Mouse (Mus musculus) left cerebral cortex, postnatal 4 days (tissue): ENCODE measurements at regions not wholly inside any gene's neighbourhood (a gene's known extent, or its start where the extent isn't known, plus 50 kb on each side); places are given as distances from the start of the nearest gene placed in this dataset. TPM values are rescaled to one million over a fixed set of nuclear protein-coding genes. Genes with fewer than 3 reads are reported as not detected.

Experiments used
- DNase-seq: peaks from one replicate; pipeline ENCODE4 v3.0.0-alpha.2; 2022
- intact Hi-C: fragments of 180-260 bp; cut with DNase I; formaldehyde crosslinking; loops from one replicate; pipeline ENCODE4 v1.15.1; 2025
- microRNA-seq: library from miRNA; unstranded; fragments of <30 nt; microRNA quantifications from one replicate; pipeline ENCODE4 v1.2.0, GENCODE M21; 2022

GRCm38 (mm10) chr4:93467998-93468397 lies 132.7 kb upstream of the Tusc1 start:
- DNase-seq, result no peak
- intact Hi-C loops, result no loop called here

GRCm38 (mm10) chr4:93467424-93467823 lies 132.1 kb upstream of the Tusc1 start:
- intact Hi-C loops, result no loop called here
- DNase-seq, result no peak

GRCm38 (mm10) chr4:93451357-93451756 lies 116.0 kb upstream of the Tusc1 start:
- DNase-seq, result no peak
- intact Hi-C loops, result no loop called here

GRCm38 (mm10) chr4:93450831-93451230 lies 115.5 kb upstream of the Tusc1 start:
- DNase-seq, result no peak
- intact Hi-C loops, result no loop called here

- intact Hi-C loops, result no loop called here
- no peak for DNase-seq
These were observed 109.4 kb upstream of the Tusc1 start for GRCm38 (mm10) chr4:93444666-93445065.

- intact Hi-C loops, result no loop called here
- no peak for DNase-seq
These were observed 103.5 kb upstream of the Tusc1 start for GRCm38 (mm10) chr4:93438587-93439336.

GRCm38 (mm10) chr4:93437386-93438130 lies 102.2 kb upstream of the Tusc1 start:
- intact Hi-C loops, result no loop called here
- no peak for DNase-seq

GRCm38 (mm10) chr4:93412695-93413094 lies 77.4 kb upstream of the Tusc1 start:
- no peak for DNase-seq
- intact Hi-C loops, result no loop called here

- no peak for DNase-seq
- intact Hi-C loops, result no loop called here
These were observed 71.6 kb upstream of the Tusc1 start for GRCm38 (mm10) chr4:93406876-93407275.

- intact Hi-C loops, result no loop called here
- DNase-seq, result no peak
These were observed 65.3 kb upstream of the Tusc1 start for GRCm38 (mm10) chr4:93400579-93400978.

Small RNA genes lying in the stretch of these regions (microRNA-seq; reads per million reads assigned to microRNA genes)
- gene Gm22619, result not detected
